Mouse (Mus musculus): ENCODE data around the gene Def6.

- TF ChIP-seq EP300 (IDR thresholded peaks at IDR 0.05) (no peak), CTCF (IDR thresholded peaks at IDR 0.05) (no peak)
Observed at GRCm38 (mm10) chr17:28170460-28171305, 36.9 kb upstream of the Def6 start.
